Mouse (Mus musculus): Measurements from ENCODE around the gene Pacsin2. TPM values are rescaled to one million over a fixed set of nuclear protein-coding genes. Genes with fewer than 3 reads are reported as not detected.

The Pacsin2 gene
- polyA plus RNA-seq, 1 experiment from 2014 or later = 76.4 TPM

DNA sequence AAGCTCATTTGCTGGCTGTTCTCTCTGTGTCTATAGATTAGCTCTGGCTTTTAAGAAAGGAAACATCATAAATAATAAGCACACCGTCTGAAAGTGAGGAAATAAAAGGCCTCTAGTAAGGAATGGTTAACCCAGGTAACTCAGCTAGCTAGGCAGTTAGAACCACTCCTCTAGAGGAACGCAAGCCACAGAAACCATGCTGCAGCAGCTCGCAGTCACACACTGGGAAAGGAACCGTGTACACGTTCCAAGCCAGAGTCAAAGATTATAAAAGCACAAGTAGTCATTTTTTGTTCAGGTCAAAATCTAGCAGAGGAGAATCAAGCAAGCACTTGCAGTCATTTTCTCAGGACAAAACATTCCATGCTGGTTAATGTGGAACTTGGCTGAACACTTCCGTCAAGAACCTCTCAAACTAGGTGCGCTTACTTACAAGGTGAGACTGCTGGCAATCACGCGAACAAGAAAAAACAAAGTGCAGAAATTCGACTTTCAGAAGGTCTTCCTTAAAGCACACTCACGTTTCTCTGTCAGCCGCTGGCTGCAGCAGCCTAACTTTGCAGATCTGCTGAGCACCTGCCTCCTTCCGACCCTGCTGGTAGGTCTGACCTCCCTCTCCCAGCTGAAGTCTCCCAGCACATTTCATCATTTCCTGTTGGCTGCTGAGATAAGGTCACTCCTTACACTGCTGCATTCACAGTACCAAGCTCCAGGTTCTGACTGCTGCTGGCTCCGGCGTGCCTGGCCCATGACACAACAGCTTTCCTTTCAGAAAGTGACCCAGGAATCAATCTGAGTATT lies 32.0 kb downstream of the Pacsin2 start:
- Histone ChIP-seq H3K4me2 (ENCODE audit: low read depth, low read length) (peak overlapping the region; percentile 52), H3K36me3 (ENCODE audit: control insufficient read depth, insufficient read depth, low read length) (no peaks in the 10 kb centered on the region), H3K27me3 (replicated peaks; ENCODE audit: control insufficient read depth, insufficient read depth, low read length) (no peaks in the 10 kb centered on the region), H3K9ac (ENCODE audit: low read depth, low read length) (peak overlapping the region; percentile 47), H3K4me1 (ENCODE audit: control insufficient read depth, insufficient read depth, low read length) (peaks cover 27% of the 10 kb centered on the region), H3K4me3 (ENCODE audit: low read length) (peak overlapping the region; percentile 33), H3K9me3 (ENCODE audit: control insufficient read depth, low read length) (no peaks in the 10 kb centered on the region), H3K27ac (ENCODE audit: low read length) (peak overlapping the region; percentile 76)
- 31% methylated on average over 15 of the region's 15 CpGs for WGBS
- peak; percentile 93 for ATAC-seq

DNA sequence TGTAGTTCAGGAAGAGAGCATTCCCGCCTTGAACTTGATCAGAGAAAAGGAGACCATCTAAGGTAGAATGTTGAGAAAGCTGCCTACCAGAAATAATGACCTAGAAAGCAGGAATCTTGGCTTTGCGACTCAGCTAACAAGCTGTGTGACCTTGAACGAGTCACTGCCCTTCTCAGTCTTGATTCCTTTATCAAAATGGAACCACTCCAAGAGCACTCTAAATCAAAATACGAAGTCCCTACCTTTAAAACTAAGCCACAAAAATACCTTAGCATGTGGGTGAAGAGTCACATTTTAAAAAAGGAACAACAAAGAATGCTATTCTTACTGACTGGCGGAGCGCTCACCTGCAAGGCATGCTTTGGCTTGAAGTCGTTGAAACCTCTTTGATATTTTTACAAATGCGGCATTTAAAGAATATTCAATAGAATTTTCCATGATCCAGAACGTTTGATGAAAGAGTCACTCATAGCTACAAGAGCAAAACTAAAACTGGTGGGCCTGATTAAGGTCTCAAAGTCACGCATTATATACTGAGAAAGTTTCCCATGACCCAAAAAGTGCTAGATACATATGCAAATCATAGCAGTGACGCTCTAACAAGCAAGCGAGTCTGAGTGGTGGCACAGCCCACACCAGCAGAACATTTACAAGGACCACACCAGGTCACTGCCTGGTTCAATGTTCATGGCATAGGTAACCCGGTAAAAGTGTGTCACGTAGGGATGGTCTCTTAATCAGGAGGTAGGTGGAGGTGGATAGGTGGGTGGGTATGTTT lies 33.2 kb downstream of the Pacsin2 start:
- no peak for ATAC-seq
- H3K9me3 ChIP-seq (ENCODE audit: control insufficient read depth, low read length) = no peaks in the 10 kb centered on the region
- H3K36me3 ChIP-seq (ENCODE audit: control insufficient read depth, insufficient read depth, low read length) = no peaks in the 10 kb centered on the region
- 90% methylated on average over 14 of the region's 14 CpGs for WGBS
- H3K4me3 ChIP-seq (ENCODE audit: low read length) = no peak overlapping the region
- no peaks in the 10 kb centered on the region for H3K27me3 ChIP-seq (replicated peaks; ENCODE audit: control insufficient read depth, insufficient read depth, low read length)
- H3K4me2 ChIP-seq (ENCODE audit: low read depth, low read length) = no peak overlapping the region
- peaks cover 27% of the 10 kb centered on the region for H3K4me1 ChIP-seq (ENCODE audit: control insufficient read depth, insufficient read depth, low read length)
- H3K9ac ChIP-seq (ENCODE audit: low read depth, low read length) = no peak overlapping the region
- no peak overlapping the region for H3K27ac ChIP-seq (ENCODE audit: low read length)

DNA sequence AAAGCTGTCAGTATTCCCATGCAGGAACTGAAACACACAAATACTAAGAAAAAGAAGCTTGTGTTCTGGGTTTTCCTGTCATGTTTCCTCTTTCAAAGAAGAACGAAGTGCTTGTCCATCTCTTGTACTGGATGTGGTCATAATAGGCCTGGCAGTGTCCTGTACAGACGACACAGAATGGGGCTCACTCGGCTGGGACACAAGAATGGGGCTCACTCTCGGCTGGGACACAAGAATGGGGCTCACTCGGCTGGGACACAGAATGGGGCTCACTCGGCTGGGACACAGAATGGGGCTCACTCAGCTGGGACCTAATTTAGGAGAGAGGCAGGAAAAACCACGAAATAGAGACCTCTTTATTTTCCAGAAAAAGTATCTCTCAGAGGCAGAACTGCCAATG lies 34.0 kb downstream of the Pacsin2 start:
- Histone ChIP-seq H3K9me3 (ENCODE audit: control insufficient read depth, low read length) (no peaks in the 10 kb centered on the region), H3K4me2 (ENCODE audit: low read depth, low read length) (no peak overlapping the region), H3K27me3 (replicated peaks; ENCODE audit: control insufficient read depth, insufficient read depth, low read length) (no peaks in the 10 kb centered on the region), H3K4me3 (ENCODE audit: low read length) (no peak overlapping the region), H3K9ac (ENCODE audit: low read depth, low read length) (no peak overlapping the region), H3K36me3 (ENCODE audit: control insufficient read depth, insufficient read depth, low read length) (no peaks in the 10 kb centered on the region), H3K4me1 (ENCODE audit: control insufficient read depth, insufficient read depth, low read length) (peaks cover 30% of the 10 kb centered on the region), H3K27ac (ENCODE audit: low read length) (no peak overlapping the region)
- WGBS = 78% methylated on average over 7 of the region's 7 CpGs
- no peak for ATAC-seq

DNA sequence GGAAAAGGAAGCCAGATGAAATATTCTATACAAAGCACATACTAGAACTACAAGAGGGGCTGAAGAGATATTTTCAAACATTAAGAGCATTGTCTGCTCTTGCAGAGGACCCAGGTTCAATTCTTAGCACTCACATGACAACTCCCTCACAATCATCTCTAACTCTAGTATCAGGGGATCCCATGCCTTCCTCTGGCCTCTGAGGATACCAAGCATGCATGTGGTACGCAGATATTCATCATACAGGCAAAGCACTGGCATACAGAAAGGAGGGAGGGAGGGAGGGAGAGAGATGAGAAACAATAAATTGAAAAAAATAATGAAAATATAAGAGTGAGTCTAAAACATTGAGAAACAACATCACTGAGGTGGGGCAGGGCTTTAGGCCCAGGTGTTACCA lies 35.8 kb downstream of the Pacsin2 start:
- Histone ChIP-seq H3K9me3 (ENCODE audit: control insufficient read depth, low read length) (no peaks in the 10 kb centered on the region), H3K27me3 (replicated peaks; ENCODE audit: control insufficient read depth, insufficient read depth, low read length) (no peaks in the 10 kb centered on the region), H3K4me1 (ENCODE audit: control insufficient read depth, insufficient read depth, low read length) (peaks cover 28% of the 10 kb centered on the region), H3K4me3 (ENCODE audit: low read length) (no peak overlapping the region), H3K4me2 (ENCODE audit: low read depth, low read length) (no peak overlapping the region), H3K27ac (ENCODE audit: low read length) (no peak overlapping the region), H3K9ac (ENCODE audit: low read depth, low read length) (no peak overlapping the region), H3K36me3 (ENCODE audit: control insufficient read depth, insufficient read depth, low read length) (no peaks in the 10 kb centered on the region)
- ATAC-seq = no peak
- 92% methylated on average over 1 of the region's 1 CpGs for WGBS

DNA sequence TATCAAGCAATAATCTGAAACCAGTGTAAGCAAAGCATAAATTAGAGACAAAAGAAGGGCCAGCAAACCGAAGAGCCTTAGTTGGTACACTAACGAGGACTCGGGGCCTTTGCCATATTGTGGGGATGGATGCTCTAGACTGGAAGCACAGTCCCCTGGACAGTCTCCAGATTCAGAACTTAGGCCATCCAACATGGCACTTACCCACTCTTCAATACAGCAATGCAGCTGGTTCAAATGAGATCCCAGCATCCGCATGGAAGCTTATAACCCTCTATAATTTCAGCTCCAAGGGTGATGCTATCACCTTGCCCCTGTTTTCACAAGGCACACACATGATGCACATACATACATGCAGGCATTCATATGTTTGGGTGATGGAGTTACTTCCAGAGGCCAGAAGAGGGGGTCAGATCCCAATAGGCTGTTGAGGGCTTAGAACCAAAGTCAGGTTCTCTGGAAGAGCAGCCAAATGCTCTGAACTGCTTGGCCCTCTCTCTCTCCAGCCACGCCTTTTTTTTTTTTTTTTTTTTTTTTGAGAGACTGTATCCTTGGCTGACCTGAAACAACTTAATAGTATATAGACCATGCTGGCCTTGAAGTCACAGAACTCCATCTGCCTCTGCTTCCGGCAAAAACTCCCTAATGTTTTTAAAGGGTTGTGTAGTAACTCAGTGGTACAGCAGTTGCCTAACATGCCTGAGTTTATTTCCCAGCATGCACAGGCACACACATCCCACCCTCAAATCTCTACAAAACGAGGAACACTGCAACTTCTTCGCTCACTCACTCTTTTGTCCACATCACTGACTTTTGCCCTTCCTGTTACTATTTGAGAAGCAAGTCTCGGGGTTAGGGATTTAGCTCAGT lies 36.9 kb downstream of the Pacsin2 start:
- no peak overlapping the region for H3K4me2 ChIP-seq (ENCODE audit: low read depth, low read length)
- no peak for ATAC-seq
- no peak overlapping the region for H3K27ac ChIP-seq (ENCODE audit: low read length)
- no peaks in the 10 kb centered on the region for H3K36me3 ChIP-seq (ENCODE audit: control insufficient read depth, insufficient read depth, low read length)
- H3K9ac ChIP-seq (ENCODE audit: low read depth, low read length) = no peak overlapping the region
- H3K9me3 ChIP-seq (ENCODE audit: control insufficient read depth, low read length) = no peaks in the 10 kb centered on the region
- no peaks in the 10 kb centered on the region for H3K27me3 ChIP-seq (replicated peaks; ENCODE audit: control insufficient read depth, insufficient read depth, low read length)
- no peak overlapping the region for H3K4me3 ChIP-seq (ENCODE audit: low read length)
- 73% methylated on average over 9 of the region's 9 CpGs for whole genome bisulfite sequencing
- H3K4me1 ChIP-seq (ENCODE audit: control insufficient read depth, insufficient read depth, low read length) = peaks cover 23% of the 10 kb centered on the region

DNA sequence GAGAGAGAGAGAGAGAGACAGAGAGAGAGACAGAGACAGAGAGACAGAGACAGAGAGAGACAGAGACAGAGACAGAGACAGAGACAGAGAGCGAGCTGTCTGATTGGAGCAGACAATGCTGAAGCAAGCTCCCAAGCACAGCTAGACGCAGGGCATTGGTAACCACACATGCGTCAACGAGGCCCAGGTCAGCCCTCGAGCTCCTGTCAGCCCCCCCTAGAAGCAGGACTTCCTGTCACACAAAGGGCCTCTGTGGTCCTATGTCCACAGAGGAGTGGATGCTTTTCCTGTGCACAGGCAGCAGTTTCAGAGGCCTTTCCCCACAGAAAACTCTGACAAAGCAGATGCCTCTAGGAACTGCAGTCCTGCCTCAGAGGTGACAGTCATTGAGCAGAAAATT lies 38.6 kb downstream of the Pacsin2 start:
- H3K27me3 ChIP-seq (replicated peaks; ENCODE audit: control insufficient read depth, insufficient read depth, low read length) = no peaks in the 10 kb centered on the region
- H3K9me3 ChIP-seq (ENCODE audit: control insufficient read depth, low read length) = no peaks in the 10 kb centered on the region
- peaks cover 16% of the 10 kb centered on the region for H3K4me1 ChIP-seq (ENCODE audit: control insufficient read depth, insufficient read depth, low read length)
- H3K27ac ChIP-seq (ENCODE audit: low read length) = no peak overlapping the region
- no peak overlapping the region for H3K9ac ChIP-seq (ENCODE audit: low read depth, low read length)
- H3K36me3 ChIP-seq (ENCODE audit: control insufficient read depth, insufficient read depth, low read length) = no peaks in the 10 kb centered on the region
- H3K4me3 ChIP-seq (ENCODE audit: low read length) = no peak overlapping the region
- 47% methylated on average over 5 of the region's 5 CpGs for WGBS
- H3K4me2 ChIP-seq (ENCODE audit: low read depth, low read length) = no peak overlapping the region
- no peak for ATAC-seq

DNA sequence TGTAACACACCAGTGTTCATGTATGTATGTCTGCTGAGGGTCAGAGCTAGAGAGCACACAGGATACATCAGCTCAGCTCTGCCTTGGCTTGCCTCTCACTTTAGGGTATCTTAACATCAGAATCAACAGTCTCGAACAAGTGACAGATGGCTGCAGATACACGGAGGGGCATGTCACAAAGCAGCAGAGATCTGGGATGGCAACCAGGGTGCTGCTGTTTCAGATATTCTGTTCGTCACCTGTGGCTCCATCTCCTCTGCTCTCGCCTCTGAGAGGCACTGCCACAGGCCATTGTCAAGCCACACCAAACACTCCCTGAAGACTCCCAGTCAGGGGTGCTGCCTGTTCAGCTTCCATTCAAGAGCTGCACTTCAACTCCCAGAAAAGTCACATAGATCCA lies 39.1 kb downstream of the Pacsin2 start:
- ATAC-seq = no peak
- no peak overlapping the region for H3K9ac ChIP-seq (ENCODE audit: low read depth, low read length)
- no peak overlapping the region for H3K27ac ChIP-seq (ENCODE audit: low read length)
- H3K4me2 ChIP-seq (ENCODE audit: low read depth, low read length) = no peak overlapping the region
- no peaks in the 10 kb centered on the region for H3K36me3 ChIP-seq (ENCODE audit: control insufficient read depth, insufficient read depth, low read length)
- H3K4me3 ChIP-seq (ENCODE audit: low read length) = no peak overlapping the region
- WGBS = 73% methylated on average over 4 of the region's 4 CpGs
- no peaks in the 10 kb centered on the region for H3K27me3 ChIP-seq (replicated peaks; ENCODE audit: control insufficient read depth, insufficient read depth, low read length)
- no peaks in the 10 kb centered on the region for H3K9me3 ChIP-seq (ENCODE audit: control insufficient read depth, low read length)
- H3K4me1 ChIP-seq (ENCODE audit: control insufficient read depth, insufficient read depth, low read length) = peaks cover 16% of the 10 kb centered on the region

DNA sequence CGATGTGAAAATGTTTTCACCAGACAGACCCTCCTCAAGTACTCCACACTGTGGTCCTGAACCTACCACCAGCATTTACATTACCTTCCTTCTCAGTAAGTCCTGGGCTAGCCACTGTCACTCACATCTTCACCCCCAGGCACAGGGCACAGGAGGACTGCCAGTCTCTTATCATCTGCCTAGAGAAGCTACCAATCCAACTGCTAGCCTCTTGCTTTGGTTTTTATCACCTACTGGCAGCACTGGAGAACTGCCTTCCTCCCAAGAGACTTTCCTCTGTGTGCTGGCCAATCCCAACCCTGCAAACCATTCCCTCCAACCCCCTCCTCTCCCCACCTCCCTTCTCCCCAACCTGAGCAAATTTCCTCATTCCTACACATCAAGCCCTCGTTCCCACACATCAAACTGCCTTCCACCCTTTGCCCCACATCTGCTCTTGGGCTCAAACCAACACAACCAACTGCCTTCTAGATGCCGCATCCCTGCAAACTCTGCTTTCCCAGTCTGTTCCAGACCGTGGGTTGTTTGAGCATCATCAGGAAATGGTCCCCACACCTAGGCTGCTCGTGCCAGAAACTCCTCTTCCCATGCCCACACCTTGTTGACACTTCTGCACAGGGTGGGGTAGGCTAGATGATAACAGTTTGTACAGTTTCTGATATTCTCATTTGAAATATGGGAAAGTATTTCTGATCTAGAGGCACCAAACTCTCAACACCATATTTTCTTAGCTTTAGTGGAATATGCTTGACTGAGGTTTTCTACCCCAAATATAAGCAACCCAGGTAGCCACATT lies 40.6 kb downstream of the Pacsin2 start:
- H3K27me3 ChIP-seq (replicated peaks; ENCODE audit: control insufficient read depth, insufficient read depth, low read length) = no peaks in the 10 kb centered on the region
- H3K4me1 ChIP-seq (ENCODE audit: control insufficient read depth, insufficient read depth, low read length) = peaks cover 19% of the 10 kb centered on the region
- no peak overlapping the region for H3K9ac ChIP-seq (ENCODE audit: low read depth, low read length)
- H3K4me2 ChIP-seq (ENCODE audit: low read depth, low read length) = no peak overlapping the region
- no peaks in the 10 kb centered on the region for H3K9me3 ChIP-seq (ENCODE audit: control insufficient read depth, low read length)
- WGBS = 53% methylated on average over 5 of the region's 5 CpGs
- no peak overlapping the region for H3K4me3 ChIP-seq (ENCODE audit: low read length)
- peak; percentile 71 for ATAC-seq
- no peaks in the 10 kb centered on the region for H3K36me3 ChIP-seq (ENCODE audit: control insufficient read depth, insufficient read depth, low read length)
- no peak overlapping the region for H3K27ac ChIP-seq (ENCODE audit: low read length)

Data from intestine, embryonic 16.5 days (tissue).